In the genomic region with DNA sequence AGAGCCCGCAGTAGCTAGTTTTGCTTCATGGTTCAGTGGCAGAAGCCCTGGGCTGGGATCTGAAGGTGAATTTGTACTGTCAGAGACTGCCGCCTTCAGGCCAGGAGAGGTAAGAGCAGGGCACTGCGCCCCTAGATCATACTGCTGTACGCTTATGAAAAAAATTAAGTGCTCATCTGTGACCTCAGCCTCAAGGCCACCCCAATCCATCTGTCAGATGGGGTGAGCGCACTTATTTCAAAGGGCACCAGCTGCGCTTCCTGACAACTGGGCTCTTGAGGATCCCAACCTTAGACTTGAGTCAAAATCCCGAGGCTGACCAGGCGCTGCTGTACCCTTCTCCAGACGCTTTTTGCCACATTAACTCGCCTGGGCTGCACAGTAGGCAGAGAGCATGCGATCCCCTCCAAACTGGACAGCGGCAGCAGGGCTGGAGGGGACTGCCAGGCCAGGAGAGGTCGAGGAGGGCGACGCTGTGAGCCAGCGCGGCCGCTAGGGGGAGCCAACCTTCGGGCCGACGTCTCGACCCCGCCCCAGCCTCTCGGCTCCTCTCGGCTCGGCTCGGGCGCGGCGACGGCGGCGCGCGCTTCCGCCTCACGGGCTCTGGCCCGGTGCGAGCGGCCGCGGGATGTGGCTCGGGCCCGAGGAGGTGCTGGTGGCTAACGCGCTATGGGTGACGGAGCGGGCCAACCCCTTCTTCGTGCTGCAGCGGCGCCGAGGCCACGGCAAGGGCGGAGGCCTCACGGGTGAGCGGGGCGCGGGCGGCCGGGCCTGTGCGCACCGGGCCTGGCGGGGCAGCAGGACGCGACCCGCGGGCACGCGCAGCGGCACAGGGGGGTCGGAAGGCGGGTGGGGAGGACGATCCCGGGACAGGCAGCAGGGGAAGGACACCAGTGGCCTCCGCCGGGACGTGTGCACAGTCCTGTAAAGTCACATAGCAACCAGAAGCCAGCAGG, we compare ENCODE assay signal across 8 mouse cellular contexts. TPM values are rescaled to one million over a fixed set of nuclear protein-coding genes. Genes with fewer than 3 reads are reported as not detected.
A peak's percentile ranks its signal among the peaks of the same experiment; 100 is the strongest.
DNase-seq lines count a peak whose midpoint lies in the region; ATAC-seq lines count a peak whose summit lies in the region.

A gene (plus strand): TSS at position 586 of the 956 bp plus-strand sequence.

- H3K36me3 ChIP-seq in forebrain, embryonic 11.5 days (ENCODE audit: control insufficient read depth, insufficient read depth, low read length) = no peaks in the 10 kb centered on the region
- H3K36me3 ChIP-seq in heart, embryonic 16.5 days (ENCODE audit: control insufficient read depth, insufficient read depth) = no peaks in the 10 kb centered on the region
- H3K36me3 ChIP-seq in liver, embryonic 15.5 days (replicated peaks) = 0 out of 2 replicates have a peak, but pooled peaks cover 6% of the 10 kb centered on the region
- H3K36me3 ChIP-seq in neural tube, embryonic 12.5 days = peaks cover 6% of the 10 kb centered on the region

- H3K4me1 ChIP-seq in forebrain, embryonic 11.5 days (replicated peaks; ENCODE audit: control insufficient read depth, insufficient read depth, low read length) = peaks cover 10% of the 10 kb centered on the region; the same call in 1 of the 2 replicates
- peaks cover 10% of the 10 kb centered on the region for H3K4me1 ChIP-seq in heart, embryonic 16.5 days (ENCODE audit: control insufficient read depth, insufficient read depth, low read length)
- H3K4me1 ChIP-seq in liver, embryonic 15.5 days (replicated peaks) = peaks cover 66% of the 10 kb centered on the region
- H3K4me1 ChIP-seq in neural tube, embryonic 12.5 days = peaks cover 12% of the 10 kb centered on the region

- peak; percentile 91 for ATAC-seq in forebrain, embryonic 11.5 days (replicated peaks; ENCODE audit: low FRiP score)
- ATAC-seq in heart, embryonic 16.5 days (replicated peaks; ENCODE audit: extremely low read depth, insufficient read depth, low FRiP score) = peak; percentile 94
- ATAC-seq in liver, embryonic 15.5 days (ENCODE audit: insufficient read depth) = peak; percentile 92
- ATAC-seq in neural tube, embryonic 12.5 days (ENCODE audit: low FRiP score, low read depth) = peak; percentile 95

- H3K27ac ChIP-seq in forebrain, embryonic 11.5 days (ENCODE audit: low read depth, low read length) = peak within 1 kb of the TSS; percentile 59; the same call in 1 of the 2 replicates
- H3K27ac ChIP-seq in heart, embryonic 16.5 days (ENCODE audit: low read length) = peak within 1 kb of the TSS; percentile 95
- H3K27ac ChIP-seq in liver, embryonic 15.5 days (replicated peaks) = peak within 1 kb of the TSS; percentile 85
- H3K27ac ChIP-seq in neural tube, embryonic 12.5 days = peak within 1 kb of the TSS; percentile 71

- peak within 1 kb of the TSS; percentile 97 for H3K9ac ChIP-seq in forebrain, embryonic 11.5 days (ENCODE audit: low read length)
- H3K9ac ChIP-seq in heart, embryonic 16.5 days (ENCODE audit: low read length) = peak within 1 kb of the TSS; percentile 99
- H3K9ac ChIP-seq in liver, embryonic 15.5 days = peak within 1 kb of the TSS; percentile 93
- peak within 1 kb of the TSS; percentile 92 for H3K9ac ChIP-seq in neural tube, embryonic 12.5 days

- under 1% methylated on average over 76 of the region's 77 CpGs for WGBS in forebrain, embryonic 11.5 days
- under 1% methylated on average over 75 of the region's 77 CpGs for WGBS in heart, embryonic 16.5 days
- WGBS in liver, embryonic 15.5 days (ENCODE audit: insufficient replicate concordance) = under 1% methylated on average over 77 of the region's 77 CpGs
- under 1% methylated on average over 61 of the region's 77 CpGs for WGBS in neural tube, embryonic 12.5 days

- H3K4me2 ChIP-seq in forebrain, embryonic 11.5 days (ENCODE audit: low read depth, low read length, severe bottlenecking) = peak within 1 kb of the TSS; percentile 88
- peak within 1 kb of the TSS; percentile 91 for H3K4me2 ChIP-seq in heart, embryonic 16.5 days (ENCODE audit: low read depth, low read length)
- peak within 1 kb of the TSS; percentile 88 for H3K4me2 ChIP-seq in liver, embryonic 15.5 days
- H3K4me2 ChIP-seq in neural tube, embryonic 12.5 days (replicated peaks) = peak within 1 kb of the TSS; percentile 74

- no peaks in the 10 kb centered on the region for H3K27me3 ChIP-seq in forebrain, embryonic 11.5 days (ENCODE audit: control insufficient read depth, insufficient read depth, low read length)
- no peaks in the 10 kb centered on the region for H3K27me3 ChIP-seq in heart, embryonic 16.5 days (ENCODE audit: control insufficient read depth, insufficient read depth, low read length)
- no peaks in the 10 kb centered on the region for H3K27me3 ChIP-seq in liver, embryonic 15.5 days
- no peaks in the 10 kb centered on the region for H3K27me3 ChIP-seq in neural tube, embryonic 12.5 days (replicated peaks)

- H3K9me3 ChIP-seq in forebrain, embryonic 11.5 days (ENCODE audit: control insufficient read depth, low read length) = no peaks in the 10 kb centered on the region
- H3K9me3 ChIP-seq in heart, embryonic 16.5 days (replicated peaks; ENCODE audit: control insufficient read depth, low read length) = no peaks in the 10 kb centered on the region
- no peaks in the 10 kb centered on the region for H3K9me3 ChIP-seq in liver, embryonic 15.5 days (replicated peaks)
- H3K9me3 ChIP-seq in neural tube, embryonic 12.5 days = no peaks in the 10 kb centered on the region

- DNase-seq in CD8-positive naive resting alpha-beta T cell, adult 2 months (ENCODE audit: low read depth in 2 of 2, low spot score in 2 of 2) = peak; percentile 83 to 86
- peak; percentile 80 for DNase-seq in c-Kit-positive CD71-negative TER-119-negative erythroid progenitor cells, embryonic 14.5 days (ENCODE audit: low read depth)
- DNase-seq in forebrain, embryonic 11.5 days (ENCODE audit: low spot score) = peak; percentile 96
- DNase-seq in kidney, postnatal 36 days = peak; percentile 90 to 95
- DNase-seq in telencephalon, adult 2 months (ENCODE audit: low read depth, low spot score) = peak; percentile 79

- peak within 1 kb of the TSS; percentile 88 for H3K4me3 ChIP-seq in forebrain, embryonic 11.5 days (ENCODE audit: low read depth, low read length)
- H3K4me3 ChIP-seq in heart, embryonic 16.5 days (ENCODE audit: low read length) = peak within 1 kb of the TSS; percentile 82
- H3K4me3 ChIP-seq in liver, embryonic 15.5 days (replicated peaks) = peak within 1 kb of the TSS; percentile 74
- H3K4me3 ChIP-seq in neural tube, embryonic 12.5 days = peak within 1 kb of the TSS; percentile 69

RNA-seq across cellular contexts. Expression of the gene that starts here (rescaled TPM):
- polyA plus RNA-seq in forebrain, embryonic 11.5 days (2014; fragmentation: Nextera tagmentation; extraction: Ambion mirVana) = 34.0 and 36.9 TPM in 2 replicates
- polyA plus RNA-seq in heart, embryonic 16.5 days (2015; fragmentation: Nextera tagmentation; extraction: Ambion mirVana) = 34.0 and 34.1 TPM in 2 replicates
- 11.7 and 13.6 TPM in 2 replicates for polyA plus RNA-seq in liver, embryonic 15.5 days (2015; fragmentation: Nextera tagmentation; extraction: Ambion mirVana)
- 39.8 and 47.3 TPM in 2 replicates for polyA plus RNA-seq in neural tube, embryonic 12.5 days (2016; fragmentation: Nextera tagmentation; extraction: Ambion mirVana)

Comparison
In these comparisons a context has a peak if more than half of its experiments do, and no peak if none do; other contexts are left out.
1. Peak in every context shown above with its lines: DNase-seq, ATAC-seq, H3K4me3 ChIP-seq and H3K27ac ChIP-seq.